In genomic region chr9:85673907-85674481, GRCm38 (mm10) we compare ENCODE assay signal across 9 mouse cellular contexts.
A peak's percentile ranks its signal among the peaks of the same experiment; 100 is the strongest.
DNase-seq lines count a peak whose midpoint lies in the region; ATAC-seq lines count a peak whose summit lies in the region.
"Had no signal": no experiment of that assay in that cellular context is flagged by ENCODE, and none has a peak within 500 bp of the region (broad histone marks: within the 10 kb centered on the region; RNA-seq: fewer than 3 reads in every experiment).

No protein-coding gene starts in this region.

- no peaks in the 10 kb centered on the region for H3K4me1 ChIP-seq in forebrain, embryonic 16.5 days (replicated peaks; ENCODE audit: control insufficient read depth, insufficient read depth, low read length)

- no peak overlapping the region for H3K27ac ChIP-seq in forebrain, embryonic 16.5 days (ENCODE audit: low read length)

- WGBS in forebrain, embryonic 16.5 days, result 48% methylated on average over 15 of the region's 15 CpGs

- H3K27me3 ChIP-seq in forebrain, embryonic 16.5 days (replicated peaks; ENCODE audit: control insufficient read depth, insufficient read depth, low read length), result no peaks in the 10 kb centered on the region

- no peaks in the 10 kb centered on the region for H3K36me3 ChIP-seq in forebrain, embryonic 16.5 days (ENCODE audit: control insufficient read depth, insufficient read depth)

- no peak overlapping the region for H3K4me3 ChIP-seq in forebrain, embryonic 16.5 days (replicated peaks; ENCODE audit: low read length)

- no peak overlapping the region for H3K9ac ChIP-seq in forebrain, embryonic 16.5 days (replicated peaks; ENCODE audit: low read depth, low read length)

- no peaks in the 10 kb centered on the region for H3K9me3 ChIP-seq in forebrain, embryonic 16.5 days (ENCODE audit: control insufficient read depth, low read length)

- no peak overlapping the region for H3K4me2 ChIP-seq in forebrain, embryonic 16.5 days (ENCODE audit: low read length)

- DNase-seq in frontal cortex, adult 2 months (ENCODE audit: extremely low spot score in 1 of 2, low spot score in 1 of 2), result peak; percentile 17 to 70
- no peak for DNase-seq in frontal cortex, postnatal 10 days (ENCODE audit: low spot score in 2 of 2)
- peak; percentile 59 to 67 for DNase-seq in left cerebral cortex, adult 18-20 months (ENCODE audit: low spot score in 2 of 2)
- no peak for DNase-seq in left cerebral cortex, adult 11 months (ENCODE audit: low spot score)
- DNase-seq in right cerebral cortex, postnatal 36 days (ENCODE audit: low spot score in 2 of 2), result peak; percentile 35 to 54
- no peak for DNase-seq in c-Kit-positive CD71-positive TER-119-positive erythroid progenitor cells, embryonic 14.5 days (ENCODE audit: low spot score)
- DNase-seq in natural killer cell, adult 2 months (ENCODE audit: low spot score in 2 of 2), result no peak
- DNase-seq: cerebellum, adult 9-11 months had no signal

- peak; percentile 33; the same call in 1 of the 2 replicates for ATAC-seq in forebrain, embryonic 16.5 days

Comparison
In these comparisons a context has a peak if more than half of its experiments do, and no peak if none do; other contexts are left out.
1. DNase-seq: peak in frontal cortex, adult 2 months (2 of 2), left cerebral cortex, adult 18-20 months (2 of 2) and right cerebral cortex, postnatal 36 days (2 of 2); none in frontal cortex, postnatal 10 days (0 of 2), left cerebral cortex, adult 11 months (single experiment), c-Kit-positive CD71-positive TER-119-positive erythroid progenitor cells, embryonic 14.5 days (single experiment) and natural killer cell, adult 2 months (0 of 2).